Mouse (Mus musculus) kidney, adult 11 months (tissue): ENCODE data around the gene Nr2f1.
"Not testable (repeated sequence)": the region's sequence is repeated elsewhere in the genome, so short reads cannot be mapped to it uniquely, and the experiment has no call there.

ENCODE experiments used
- DNase-seq: peaks from one replicate; pipeline ENCODE4 v3.0.0; 2022

Gene Nr2f1

DNA sequence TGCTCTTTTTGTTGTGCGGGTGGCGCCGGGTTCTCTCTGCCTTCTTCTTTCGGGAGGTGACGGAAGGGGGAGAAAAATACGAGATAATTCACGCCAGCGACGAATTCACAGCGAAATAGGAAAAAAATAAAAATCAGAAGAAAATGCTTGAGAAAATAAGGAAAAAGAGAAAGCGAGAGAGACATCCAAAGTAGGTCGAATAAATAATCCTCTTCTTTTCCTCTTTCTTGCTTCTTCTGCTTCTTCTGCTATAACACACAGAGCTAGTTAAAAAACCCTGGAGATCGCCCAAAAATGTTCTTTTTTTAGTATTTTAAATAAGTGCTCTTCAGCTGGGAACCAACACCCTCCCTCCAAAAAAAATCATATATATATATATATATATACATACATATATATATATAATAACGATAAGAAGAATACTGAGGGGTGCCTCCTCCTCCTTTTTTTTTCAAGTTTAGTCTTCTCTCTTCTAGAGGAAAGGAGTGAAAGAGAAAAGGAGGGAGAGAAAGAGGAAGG, at the start of gene Nr2f1:
Nr2f1 (minus strand) TSS at position 116 of the 519 bp plus-strand sequence.
- DNase-seq, result no peak

DNA sequence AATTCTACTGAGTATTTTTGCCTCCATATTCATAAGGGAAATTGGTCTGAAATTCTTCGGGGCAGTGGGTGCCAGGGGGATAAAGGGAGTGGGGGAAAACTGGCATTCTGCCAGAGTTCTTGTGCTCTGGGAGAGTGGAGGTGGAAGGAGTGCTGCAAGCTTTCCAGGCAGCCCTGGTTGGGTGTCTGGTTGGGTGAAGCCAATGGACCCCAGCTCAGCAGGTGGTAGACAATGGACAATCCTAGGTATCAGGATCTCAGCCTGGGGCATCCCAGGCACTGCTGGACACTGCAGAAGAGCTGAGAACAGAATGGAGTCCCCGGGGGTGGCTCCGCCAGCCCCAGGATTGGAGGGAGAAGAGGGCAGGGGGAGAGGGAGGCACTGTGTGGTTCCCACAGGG, 22.1 kb upstream of the Nr2f1 start:
- no peak for DNase-seq

- not testable (repeated sequence) for DNase-seq
These were observed 20.7 kb upstream of the Nr2f1 start for GRCm38 (mm10) chr13:78220238-78220637.

GRCm38 (mm10) chr13:78215223-78215622, 15.7 kb upstream of the Nr2f1 start:
- DNase-seq, result no peak

GRCm38 (mm10) chr13:78213155-78213554, 13.6 kb upstream of the Nr2f1 start:
- DNase-seq, result no peak

DNA sequence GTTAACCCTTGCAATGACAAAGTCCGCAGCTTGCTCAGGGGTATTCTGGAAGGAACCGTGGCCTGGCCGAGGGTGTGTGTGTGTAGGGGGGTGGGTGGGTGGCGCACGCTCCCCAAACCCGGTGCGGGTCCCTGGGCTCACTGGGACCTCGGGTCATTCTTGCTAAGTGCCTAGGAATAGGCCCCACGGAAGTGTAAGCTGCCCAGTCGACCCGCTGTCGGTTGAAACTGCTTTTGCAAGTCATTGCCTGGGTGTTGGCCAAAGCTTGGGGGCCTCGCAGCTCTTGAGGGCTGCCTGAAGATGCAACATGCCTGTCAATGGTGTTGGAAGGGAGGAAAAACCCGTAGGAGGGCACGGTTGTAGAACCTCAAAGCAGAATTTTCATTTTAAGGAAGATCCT, 12.6 kb upstream of the Nr2f1 start:
- no peak for DNase-seq

DNA sequence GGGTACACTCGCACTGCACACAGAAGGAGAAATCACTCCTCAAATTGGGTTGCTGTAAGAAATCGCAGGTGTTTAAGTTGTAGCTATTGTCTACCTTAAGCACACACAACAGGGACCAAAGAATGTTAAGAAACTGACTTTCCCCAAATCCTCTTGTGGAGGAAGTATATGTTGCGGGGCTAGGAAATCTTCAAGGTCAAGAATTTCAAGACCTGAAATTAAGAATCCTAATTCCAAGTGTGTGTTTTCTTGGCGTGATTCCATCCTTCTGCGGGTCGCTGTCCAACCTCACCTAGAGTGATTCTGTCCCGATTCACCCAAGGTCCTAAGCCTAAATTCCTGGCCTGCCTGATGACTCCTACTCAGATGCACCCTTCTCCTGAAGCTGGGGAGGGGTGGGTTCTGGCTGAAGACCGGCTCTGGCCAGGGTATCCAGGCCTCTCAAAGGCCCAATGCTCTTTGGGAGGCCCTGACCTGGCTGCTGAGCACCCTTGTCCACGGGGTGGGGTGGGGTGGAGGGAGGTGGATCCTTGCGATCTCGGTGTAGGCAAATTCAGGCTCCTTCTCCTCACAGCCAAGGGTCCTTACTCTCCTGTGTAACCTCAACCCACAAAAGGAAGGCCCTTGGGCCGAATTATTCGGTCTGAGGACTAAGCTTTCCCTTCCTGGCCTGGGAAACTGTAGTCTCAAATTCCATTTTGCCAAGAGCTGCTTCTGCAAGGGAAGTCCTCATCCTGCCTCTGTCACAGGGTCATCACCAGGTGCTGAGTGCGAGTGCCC, 11.9 kb upstream of the Nr2f1 start:
- DNase-seq, result no peak

DNA sequence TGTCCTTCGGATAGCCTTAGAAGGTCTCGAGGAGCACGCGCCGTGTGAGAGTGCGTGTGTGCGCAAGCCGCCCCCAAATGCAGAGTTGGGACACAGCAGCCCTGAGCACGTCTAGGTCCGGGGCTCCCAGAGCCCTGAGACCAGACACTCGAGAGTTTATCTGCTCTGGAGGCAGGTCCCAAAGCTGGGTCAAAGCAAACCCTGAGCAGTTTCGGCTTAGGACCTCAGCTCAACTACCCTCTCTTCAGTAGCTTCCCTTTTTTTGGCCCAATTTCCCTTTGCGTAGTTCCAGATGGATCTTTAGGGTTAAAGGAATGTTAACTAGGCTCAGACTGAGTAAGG, 11.2 kb upstream of the Nr2f1 start:
- no peak for DNase-seq

- DNase-seq, result no peak
These were observed 10.6 kb upstream of the Nr2f1 start for GRCm38 (mm10) chr13:78210029-78210747.

- DNase-seq, result no peak
These were observed 10.1 kb upstream of the Nr2f1 start for GRCm38 (mm10) chr13:78209611-78210028.

GRCm38 (mm10) chr13:78208689-78209410, 9.3 kb upstream of the Nr2f1 start:
- DNase-seq, result no peak

- no peak for DNase-seq
These were observed 8.5 kb upstream of the Nr2f1 start for GRCm38 (mm10) chr13:78207796-78208645.

GRCm38 (mm10) chr13:78206891-78207430, 7.4 kb upstream of the Nr2f1 start:
- no peak for DNase-seq

DNA sequence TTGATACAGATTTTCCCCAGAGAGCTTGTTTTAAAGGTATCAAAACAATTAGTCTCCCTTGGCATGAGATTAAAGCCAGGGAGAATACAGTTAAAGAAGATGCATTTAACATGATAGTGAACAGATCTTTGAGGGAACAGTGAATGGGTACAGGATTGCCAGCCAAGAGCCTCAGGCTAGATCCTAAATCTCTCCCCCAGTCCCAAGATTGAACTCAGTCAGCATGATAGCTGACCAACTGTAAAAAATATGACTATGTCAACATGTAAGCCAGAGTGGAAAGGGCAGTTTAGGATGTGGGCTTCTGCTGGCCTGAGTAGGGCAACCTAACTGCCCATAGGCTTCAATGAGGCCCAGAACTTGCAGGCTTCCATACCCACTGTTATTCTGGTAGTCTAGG, 5.9 kb upstream of the Nr2f1 start:
- DNase-seq, result no peak

DNA sequence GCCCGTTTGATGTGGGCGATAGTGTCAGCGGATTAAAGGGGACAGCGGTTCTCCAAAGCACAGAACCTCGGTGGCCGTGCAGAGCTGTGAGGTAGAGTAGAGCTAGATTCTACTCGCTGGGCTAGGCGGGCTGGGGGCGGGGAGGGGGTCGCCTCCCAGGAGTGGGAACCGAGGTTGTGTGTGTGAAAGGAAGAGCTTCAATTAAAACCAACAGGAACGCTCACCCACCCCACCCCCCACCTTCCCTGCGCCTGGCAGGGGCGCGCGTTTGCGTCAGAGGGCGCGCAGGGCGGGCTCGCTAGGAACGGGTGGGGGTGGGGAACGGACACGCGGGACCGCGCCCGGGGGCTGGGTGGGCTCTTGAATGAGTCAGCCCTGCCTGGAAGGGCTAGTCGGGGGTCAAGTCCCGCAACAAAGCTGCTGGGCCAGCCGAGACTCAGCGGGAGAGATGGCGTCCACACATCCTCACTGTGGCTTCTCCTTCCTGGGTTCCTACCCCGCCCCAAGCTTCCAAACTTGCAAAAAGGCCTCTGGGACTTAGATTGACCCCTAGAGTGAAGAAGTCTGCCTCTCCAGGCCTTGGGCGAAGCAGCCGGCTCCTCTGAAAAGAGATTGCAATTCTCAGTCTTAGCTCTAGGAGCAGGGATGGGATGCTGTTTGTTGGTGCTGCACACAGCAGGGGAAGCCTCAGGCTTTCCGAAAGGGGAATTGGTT, 3.9 kb upstream of the Nr2f1 start:
- no peak for DNase-seq

GRCm38 (mm10) chr13:78202574-78203347, 3.2 kb upstream of the Nr2f1 start:
- no peak for DNase-seq

GRCm38 (mm10) chr13:78201871-78202565, 2.5 kb upstream of the Nr2f1 start:
- no peak for DNase-seq

- DNase-seq, result peak; percentile 70
These were observed 1.7 kb upstream of the Nr2f1 start for GRCm38 (mm10) chr13:78200991-78201870.

GRCm38 (mm10) chr13:78200407-78200806, 850 bp upstream of the Nr2f1 start:
- no peak for DNase-seq
